Mouse (Mus musculus): ENCODE measurements around the gene Mvk. TPM values are rescaled to one million over a fixed set of nuclear protein-coding genes. Genes with fewer than 3 reads are reported as not detected.

The Mvk gene
- polyA plus RNA-seq, 1 experiment from 2014 or later: 56.3 TPM

Small RNAs within 50 kb of the gene (microRNA-seq; reads per million reads assigned to microRNA genes)
- not detected for gene Mir7027

Other genes with a start within 250 kb of the Mvk start
- 0.13 TPM in 1 of 2 replicates, not detected in the other for gene Foxn4, start 170.5 kb upstream of the Mvk start, polyA plus RNA-seq (2015; fragmentation: Nextera tagmentation; extraction: Ambion mirVana)
- gene Myo1h, start 155.1 kb upstream of the Mvk start, polyA plus RNA-seq (2015; fragmentation: Nextera tagmentation; extraction: Ambion mirVana): 6.0 and 7.5 TPM in 2 replicates
- gene Kctd10, start 63.8 kb upstream of the Mvk start, polyA plus RNA-seq (2015; fragmentation: Nextera tagmentation; extraction: Ambion mirVana): 145 and 161 TPM in 2 replicates
- gene Ube3b, start 63.7 kb upstream of the Mvk start, polyA plus RNA-seq (2015; fragmentation: Nextera tagmentation; extraction: Ambion mirVana): 42.5 and 48.1 TPM in 2 replicates
- 30.6 and 31.3 TPM in 2 replicates for gene Mmab, start 209 bp upstream of the Mvk start, polyA plus RNA-seq (2015; fragmentation: Nextera tagmentation; extraction: Ambion mirVana)
- gene Fam222a, start 123.7 kb downstream of the Mvk start, polyA plus RNA-seq (2015; fragmentation: Nextera tagmentation; extraction: Ambion mirVana): 1.4 and 1.6 TPM in 2 replicates
- gene Trpv4, start 214.2 kb downstream of the Mvk start, polyA plus RNA-seq (2015; fragmentation: Nextera tagmentation; extraction: Ambion mirVana): 2.8 and 3.7 TPM in 2 replicates
- gene Gltp, start 246.7 kb downstream of the Mvk start, polyA plus RNA-seq (2015; fragmentation: Nextera tagmentation; extraction: Ambion mirVana): 208 and 281 TPM in 2 replicates